Mouse (Mus musculus): ENCODE measurements at regions not wholly inside any gene's neighbourhood (a gene's known extent, or its start where the extent isn't known, plus 50 kb on each side); places are given as distances from the start of the nearest gene placed in this dataset.

- no peak for DNase-seq (ENCODE audit: low read depth, low spot score)
Measured at GRCm38 (mm10) chr9:17294327-17294726, 793.2 kb upstream of the Fat3 start.

- peak; percentile 19 for DNase-seq (ENCODE audit: low read depth, low spot score)
Measured at GRCm38 (mm10) chr9:17288790-17289596, 787.9 kb upstream of the Fat3 start.

- DNase-seq (ENCODE audit: low read depth, low spot score) = no peak
Measured at GRCm38 (mm10) chr9:17279334-17279990, 778.4 kb upstream of the Fat3 start.

GRCm38 (mm10) chr9:17272616-17273015, 771.5 kb upstream of the Fat3 start:
- no peak for DNase-seq (ENCODE audit: low read depth, low spot score)

- DNase-seq (ENCODE audit: low read depth, low spot score) = no peak
Measured at GRCm38 (mm10) chr9:17269624-17270023, 768.5 kb upstream of the Fat3 start.

- no peak for DNase-seq (ENCODE audit: low read depth, low spot score)
Measured at GRCm38 (mm10) chr9:17257148-17257547, 756.1 kb upstream of the Fat3 start.

- no peak for DNase-seq (ENCODE audit: low read depth, low spot score)
Measured at GRCm38 (mm10) chr9:17227091-17227481, 726.0 kb upstream of the Fat3 start.

GRCm38 (mm10) chr9:17226475-17227090, 725.5 kb upstream of the Fat3 start:
- no peak for DNase-seq (ENCODE audit: low read depth, low spot score)

GRCm38 (mm10) chr9:17195339-17195738, 694.3 kb upstream of the Fat3 start:
- no peak for DNase-seq (ENCODE audit: low read depth, low spot score)

GRCm38 (mm10) chr9:17189552-17189951, 688.5 kb upstream of the Fat3 start:
- DNase-seq (ENCODE audit: low read depth, low spot score) = no peak

- no peak for DNase-seq (ENCODE audit: low read depth, low spot score)
Measured at GRCm38 (mm10) chr9:17168193-17168592, 667.1 kb upstream of the Fat3 start.

GRCm38 (mm10) chr9:17166331-17166730, 665.2 kb upstream of the Fat3 start:
- no peak for DNase-seq (ENCODE audit: low read depth, low spot score)

GRCm38 (mm10) chr9:17158481-17159366, 657.6 kb upstream of the Fat3 start:
- peak; percentile 22 for DNase-seq (ENCODE audit: low read depth, low spot score)

- DNase-seq (ENCODE audit: low read depth, low spot score) = no peak
Measured at GRCm38 (mm10) chr9:17152369-17152768, 651.3 kb upstream of the Fat3 start.

- no peak for DNase-seq (ENCODE audit: low read depth, low spot score)
Measured at GRCm38 (mm10) chr9:17149424-17149823, 648.3 kb upstream of the Fat3 start.
